Mouse (Mus musculus) forebrain, embryonic 16.5 days (tissue): ENCODE data around the gene Zfp28. TPM values are rescaled to one million over a fixed set of nuclear protein-coding genes. Genes with fewer than 3 reads are reported as not detected.

ENCODE experiments used
- ATAC-seq: fragments of 200-750 bp; cut with Nextera tagmentation; 2 replicates; pipeline ENCODE4 v1.8.0; 2017; ENCODE audit warnings: mild to moderate bottlenecking, moderate library complexity
- H3K27ac ChIP-seq: fragments of 300-500 bp; sonication (generic); 2 replicates; pipeline ENCODE4 v1.5.1; 2014; ENCODE audit warnings: low read length, control low read depth
- H3K27me3 ChIP-seq: fragments of 300-500 bp; sonication (generic); replicated peaks from 2 replicates; pipeline ENCODE4 v1.6.1; 2014; ENCODE audit warnings: low read length; ENCODE audit not compliant: control insufficient read depth, insufficient read depth
- H3K36me3 ChIP-seq: fragments of 300-500 bp; sonication (generic); 2 replicates; pipeline ENCODE4 v1.6.1; 2014; ENCODE audit not compliant: control insufficient read depth, insufficient read depth
- H3K4me1 ChIP-seq: fragments of 300-500 bp; sonication (generic); replicated peaks from 2 replicates; pipeline ENCODE4 v1.6.1; 2014; ENCODE audit warnings: low read length; ENCODE audit not compliant: control insufficient read depth, insufficient read depth
- H3K4me2 ChIP-seq: fragments of 300-500 bp; sonication (generic); 2 replicates; pipeline ENCODE4 v1.6.1; 2014; ENCODE audit warnings: mild to moderate bottlenecking, low read length, control low read depth
- H3K4me3 ChIP-seq: fragments of 300-500 bp; sonication (generic); replicated peaks from 2 replicates; pipeline ENCODE4 v1.5.1; 2014; ENCODE audit warnings: mild to moderate bottlenecking, low read length, control low read depth
- H3K9ac ChIP-seq: fragments of 300-500 bp; sonication (generic); replicated peaks from 2 replicates; pipeline ENCODE4 v1.6.1; 2014; ENCODE audit warnings: low read depth, low read length, control low read depth
- H3K9me3 ChIP-seq: fragments of 300-500 bp; sonication (generic); 2 replicates; pipeline ENCODE4 v1.6.1; 2016; ENCODE audit warnings: low read length; ENCODE audit not compliant: control insufficient read depth
- WGBS: fragments of 180-500 bp; shearing (Covaris S2); extraction: QIAGEN DNeasy Blood & Tissue Kit; methylation state at CpG from one replicate; pipeline ENCODE4 v1.1.7; 2014; 5-methylcytosine and 5-hydroxymethylcytosine counted together
- polyA plus RNA-seq: library from polyadenylated mRNA; unstranded; fragments of >200 nt; fragmentation: Nextera tagmentation; extraction: Ambion mirVana; gene quantifications from 2 replicates; pipeline ENCODE4 v1.2.1, GENCODE M21; 2015

Zfp28 gene
- polyA plus RNA-seq, 1 experiment from 2014 or later: 21.3 TPM

DNA sequence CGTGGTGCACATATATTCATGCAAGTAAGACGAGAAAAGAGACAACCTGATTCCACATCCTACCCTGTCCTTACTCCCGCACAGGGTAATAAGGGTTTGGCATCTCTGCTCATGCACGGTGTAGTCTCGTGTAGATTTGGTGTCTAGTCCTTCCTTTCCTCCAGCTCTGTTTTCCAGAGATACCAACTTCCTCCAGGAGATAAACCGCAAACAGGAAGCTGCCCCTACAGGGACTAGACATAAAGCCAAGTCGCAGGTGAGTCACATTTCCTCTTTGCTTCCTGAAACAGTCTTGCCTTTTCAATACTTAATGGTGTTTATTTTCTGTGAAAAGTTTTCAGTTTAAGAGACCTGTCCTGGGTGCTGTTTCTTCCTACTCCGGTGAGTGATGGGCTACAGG, 916 bp downstream of the Zfp28 start:
- Histone ChIP-seq H3K27me3 (no peaks in the 10 kb centered on the region), H3K9ac (peak overlapping the region; percentile 74; the same call in 1 of the 2 replicates), H3K27ac (no peak overlapping the region), H3K36me3 (peaks cover 3% of the 10 kb centered on the region; the same call in 1 of the 2 replicates), H3K4me2 (peak overlapping the region; percentile 73), H3K4me3 (peak overlapping the region; percentile 66), H3K4me1 (peaks cover 16% of the 10 kb centered on the region), H3K9me3 (no peaks in the 10 kb centered on the region)
- no peak for ATAC-seq
- WGBS: 75% methylated on average over 8 of the region's 8 CpGs

DNA sequence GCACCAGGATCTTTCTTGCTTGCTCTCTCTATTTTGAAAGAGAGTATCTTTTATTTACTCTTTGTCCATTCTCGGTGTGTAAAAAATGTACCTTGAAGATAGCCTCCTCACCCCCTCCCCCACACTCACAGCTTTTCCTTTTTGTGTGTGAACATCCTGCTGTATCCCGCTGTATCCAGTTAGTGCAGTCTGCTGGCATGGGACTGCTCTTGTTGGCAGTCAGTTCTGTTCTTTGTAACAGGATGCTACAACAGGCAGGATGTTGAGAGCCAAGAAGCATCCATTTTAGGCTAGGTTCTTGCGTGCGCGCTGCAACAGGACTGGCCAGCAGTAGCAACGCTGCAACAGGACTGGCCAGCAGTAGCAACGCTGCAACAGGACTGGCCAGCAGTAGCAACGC, 3.9 kb downstream of the Zfp28 start:
- H3K4me1 ChIP-seq: peaks cover 16% of the 10 kb centered on the region
- H3K4me3 ChIP-seq: no peak overlapping the region
- no peaks in the 10 kb centered on the region for H3K27me3 ChIP-seq
- 90% methylated on average over 8 of the region's 8 CpGs for WGBS
- no peak for ATAC-seq
- no peak overlapping the region for H3K4me2 ChIP-seq
- H3K27ac ChIP-seq: no peak overlapping the region
- H3K9ac ChIP-seq: no peak overlapping the region
- peaks cover 12% of the 10 kb centered on the region for H3K36me3 ChIP-seq
- H3K9me3 ChIP-seq: no peaks in the 10 kb centered on the region

DNA sequence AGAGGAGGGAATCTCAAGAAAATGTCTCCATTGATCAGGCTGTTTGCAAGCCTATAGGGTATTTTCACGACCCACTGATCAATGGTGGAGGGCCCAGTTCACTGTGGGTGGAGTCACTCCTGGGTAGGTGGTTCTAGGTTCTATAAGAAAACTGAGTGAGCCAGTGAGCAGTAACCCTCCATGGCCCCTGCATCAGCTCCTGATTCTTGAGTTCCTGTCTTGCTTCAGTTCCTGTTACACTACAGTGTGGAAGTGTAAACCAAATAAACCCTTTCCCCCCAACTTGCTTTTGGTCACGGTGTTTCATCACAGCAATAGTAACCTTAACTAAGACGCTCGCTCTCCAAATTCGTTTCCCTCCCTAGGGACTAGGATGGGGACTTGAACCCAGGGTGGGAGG, 5.9 kb downstream of the Zfp28 start:
- 86% methylated on average over 5 of the region's 5 CpGs for WGBS
- no peak overlapping the region for H3K27ac ChIP-seq
- no peak overlapping the region for H3K4me2 ChIP-seq
- H3K9ac ChIP-seq: no peak overlapping the region
- no peaks in the 10 kb centered on the region for H3K9me3 ChIP-seq
- H3K4me3 ChIP-seq: no peak overlapping the region
- no peaks in the 10 kb centered on the region for H3K27me3 ChIP-seq
- no peak for ATAC-seq
- H3K4me1 ChIP-seq: peaks cover 4% of the 10 kb centered on the region
- H3K36me3 ChIP-seq: peaks cover 26% of the 10 kb centered on the region

DNA sequence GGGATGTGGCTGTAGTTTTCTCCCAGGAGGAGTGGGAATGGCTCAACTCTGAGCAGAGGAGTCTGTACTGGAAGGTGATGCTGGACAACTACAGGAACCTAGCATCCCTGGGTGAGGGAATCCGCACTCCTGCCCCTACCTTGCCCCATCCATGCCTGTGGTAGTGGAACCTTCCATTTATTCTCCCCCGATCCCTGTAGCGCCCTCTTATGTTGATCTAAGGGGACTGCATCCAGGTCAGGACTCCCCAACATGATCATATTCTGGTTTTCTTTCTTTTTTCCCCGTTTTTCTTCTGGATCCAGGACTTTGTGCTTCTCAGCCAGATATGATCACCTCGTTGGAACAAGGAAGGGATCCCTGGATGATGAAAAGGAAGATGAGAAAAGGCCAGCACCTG, 6.4 kb downstream of the Zfp28 start:
- Histone ChIP-seq H3K9me3 (no peaks in the 10 kb centered on the region), H3K9ac (no peak overlapping the region), H3K36me3 (peaks cover 27% of the 10 kb centered on the region), H3K4me1 (no peaks in the 10 kb centered on the region), H3K27me3 (no peaks in the 10 kb centered on the region), H3K4me2 (no peak overlapping the region), H3K4me3 (no peak overlapping the region), H3K27ac (no peak overlapping the region)
- 77% methylated on average over 5 of the region's 5 CpGs for WGBS
- no peak for ATAC-seq

DNA sequence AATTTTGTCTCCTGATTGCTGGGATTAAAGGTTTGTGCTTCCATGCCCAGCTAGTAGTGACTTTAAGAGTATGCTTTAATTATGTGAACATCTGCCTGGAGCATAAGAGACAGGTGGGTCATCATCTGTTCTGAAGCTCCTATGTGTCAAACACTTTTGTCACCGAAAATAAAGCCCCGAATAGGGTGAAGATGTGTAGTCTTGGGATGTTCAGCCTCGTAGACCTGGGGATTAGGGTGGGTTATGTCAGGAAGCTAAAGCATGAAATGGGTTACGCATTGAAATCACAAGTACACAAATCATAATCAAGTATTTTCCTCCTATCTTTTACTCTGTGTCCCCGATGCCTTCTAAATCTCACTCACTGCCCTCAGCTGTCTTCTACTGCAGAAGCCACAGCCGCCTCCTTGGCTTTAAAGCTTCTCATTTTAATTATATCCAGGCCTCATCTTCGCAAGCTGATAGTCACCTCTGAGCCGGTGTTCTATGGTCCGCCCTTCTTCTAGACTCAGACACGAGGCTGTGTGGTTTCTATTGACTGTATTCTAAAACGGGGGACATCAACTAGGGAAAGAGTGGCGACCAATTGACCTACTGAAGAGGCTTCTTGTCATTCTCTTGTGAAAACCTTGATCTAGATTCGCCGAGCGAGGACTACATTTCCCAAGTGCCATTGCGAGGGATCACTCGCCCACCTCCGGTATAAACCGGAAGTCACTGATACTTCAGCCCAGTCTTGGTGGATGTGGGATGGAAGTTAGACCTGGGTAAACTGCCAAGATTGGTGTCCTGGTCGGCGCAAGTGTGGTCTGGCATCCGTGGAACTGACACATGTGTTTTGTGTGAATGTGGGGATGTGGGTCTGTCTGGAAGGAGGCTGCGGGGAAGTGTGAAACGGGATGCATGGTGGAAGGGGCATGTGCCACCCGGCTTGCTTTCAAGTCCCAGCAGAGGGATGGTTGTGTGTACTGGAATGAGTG, 15.2 kb downstream of the Zfp28 start, which contains the start of gene Smim17:
Gene Smim17, plus strand, starts transcription at position 720 of the 980 bp plus-strand sequence.
- Histone ChIP-seq H3K27me3 (no peaks in the 10 kb centered on the region), H3K27ac (peak within 1 kb of the TSS; percentile 5; the same call in 1 of the 2 replicates), H3K4me1 (peaks cover 5% of the 10 kb centered on the region), H3K4me3 (peak within 1 kb of the TSS; percentile 57), H3K9ac (peak within 1 kb of the TSS; percentile 58), H3K4me2 (peak within 1 kb of the TSS; percentile 75), H3K9me3 (no peaks in the 10 kb centered on the region), H3K36me3 (peaks cover 14% of the 10 kb centered on the region)
- WGBS: 27% methylated on average over 25 of the region's 25 CpGs
- peak; percentile 90 for ATAC-seq

DNA sequence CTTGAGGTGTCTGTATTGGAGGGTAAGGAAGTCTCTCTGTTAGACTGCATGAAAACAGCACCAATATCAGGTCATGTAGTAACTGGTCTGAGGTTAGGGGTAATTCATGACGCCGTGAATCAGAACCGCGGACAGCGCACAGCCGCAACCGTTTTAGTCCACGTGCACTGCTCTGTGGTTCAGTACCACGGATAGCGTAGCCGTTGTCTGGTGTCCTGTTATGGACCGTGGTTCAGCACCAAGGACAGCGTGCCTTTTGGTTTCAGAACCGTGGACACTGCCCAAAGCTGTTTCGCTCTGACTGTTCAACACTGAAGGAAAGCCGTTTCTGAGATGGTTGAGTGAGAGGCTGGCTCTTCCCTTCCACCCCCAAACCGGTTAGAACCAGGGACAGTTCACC, 26.9 kb downstream of the Zfp28 start, which contains the start of gene Gm20715:
Gene Gm20715, plus strand, starts transcription at position 235 of the 400 bp plus-strand sequence.
- Histone ChIP-seq H3K27me3 (no peaks in the 10 kb centered on the region), H3K36me3 (no peaks in the 10 kb centered on the region), H3K9ac (no peak within 1 kb of the TSS), H3K4me2 (no peak within 1 kb of the TSS), H3K9me3 (no peaks in the 10 kb centered on the region), H3K27ac (no peak within 1 kb of the TSS), H3K4me1 (no peaks in the 10 kb centered on the region; the same call in 1 of the 2 replicates), H3K4me3 (no peak within 1 kb of the TSS)
- WGBS: 2% methylated on average over 17 of the region's 17 CpGs
- ATAC-seq: peak; percentile 51

DNA sequence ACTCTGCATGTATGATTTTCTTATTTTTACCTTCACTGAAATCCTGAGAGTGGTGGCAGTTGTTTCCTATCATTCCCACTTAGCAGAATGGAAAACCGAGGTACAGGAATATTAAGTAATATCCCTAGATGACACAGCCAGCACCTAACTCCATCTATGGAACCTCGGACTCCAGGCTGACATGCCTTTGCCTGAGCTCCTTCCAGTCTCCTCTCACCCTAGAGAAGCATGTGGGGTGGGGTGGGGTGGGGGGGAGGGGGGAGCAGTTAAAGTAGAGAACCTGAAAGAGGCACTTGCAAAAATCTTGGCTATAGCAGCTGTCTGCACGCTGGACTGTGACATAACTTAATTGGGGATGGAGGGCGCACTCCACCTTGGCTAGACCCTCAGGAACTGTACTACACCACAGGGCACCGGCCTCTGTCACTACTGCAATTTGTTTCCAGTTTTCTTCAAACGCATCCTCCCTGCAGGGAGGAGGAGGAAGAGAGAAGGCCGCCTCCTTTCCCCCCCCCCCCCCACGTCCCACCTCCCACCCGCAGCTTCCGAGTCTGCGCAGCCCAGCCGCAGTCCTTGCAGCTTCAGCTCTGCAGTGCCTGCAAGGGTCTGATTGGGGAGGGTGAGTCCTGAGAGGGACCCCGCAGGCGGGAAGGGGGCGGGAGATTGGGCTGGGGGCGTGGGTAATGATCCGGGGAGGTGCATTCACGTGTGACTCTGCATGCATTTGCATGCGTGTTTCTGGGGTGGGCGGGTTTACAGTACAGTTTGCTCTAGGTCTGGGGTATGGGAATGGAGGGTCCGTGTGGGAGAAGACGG, 31.7 kb downstream of the Zfp28 start:
- H3K36me3 ChIP-seq: no peaks in the 10 kb centered on the region
- peak overlapping the region; percentile 48 for H3K9ac ChIP-seq
- no peaks in the 10 kb centered on the region for H3K9me3 ChIP-seq
- no peaks in the 10 kb centered on the region; the same call in 1 of the 2 replicates for H3K4me1 ChIP-seq
- H3K27ac ChIP-seq: no peak overlapping the region
- no peaks in the 10 kb centered on the region for H3K27me3 ChIP-seq
- H3K4me2 ChIP-seq: peak overlapping the region; percentile 56
- WGBS: 9% methylated on average over 17 of the region's 22 CpGs
- ATAC-seq: peak; percentile 90
- peak overlapping the region; percentile 45 for H3K4me3 ChIP-seq

DNA sequence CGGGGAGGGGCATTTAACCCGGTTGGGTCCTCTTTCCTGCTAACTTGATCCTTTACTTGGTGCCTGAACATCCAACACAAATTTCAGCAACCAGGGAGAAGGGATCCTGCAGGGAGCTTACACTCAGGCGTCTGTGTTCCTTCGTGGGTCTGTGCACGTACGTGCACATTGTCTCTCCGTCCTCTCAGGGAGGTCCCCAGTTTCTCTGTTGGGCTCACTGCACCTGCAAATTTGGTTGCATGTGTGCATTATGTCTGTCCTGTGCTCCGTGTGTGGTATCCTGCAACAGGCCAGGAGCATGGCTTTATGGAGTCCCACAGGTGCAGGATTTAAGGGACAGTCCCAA, 32.3 kb downstream of the Zfp28 start:
- no peaks in the 10 kb centered on the region for H3K9me3 ChIP-seq
- no peaks in the 10 kb centered on the region for H3K27me3 ChIP-seq
- H3K4me1 ChIP-seq: no peaks in the 10 kb centered on the region; the same call in 1 of the 2 replicates
- H3K4me2 ChIP-seq: peak overlapping the region; percentile 56
- H3K27ac ChIP-seq: no peak overlapping the region
- H3K9ac ChIP-seq: peak overlapping the region; percentile 48
- H3K4me3 ChIP-seq: peak overlapping the region; percentile 45
- no peaks in the 10 kb centered on the region for H3K36me3 ChIP-seq
- WGBS: 12% methylated on average over 8 of the region's 8 CpGs
- ATAC-seq: peak; percentile 62

DNA sequence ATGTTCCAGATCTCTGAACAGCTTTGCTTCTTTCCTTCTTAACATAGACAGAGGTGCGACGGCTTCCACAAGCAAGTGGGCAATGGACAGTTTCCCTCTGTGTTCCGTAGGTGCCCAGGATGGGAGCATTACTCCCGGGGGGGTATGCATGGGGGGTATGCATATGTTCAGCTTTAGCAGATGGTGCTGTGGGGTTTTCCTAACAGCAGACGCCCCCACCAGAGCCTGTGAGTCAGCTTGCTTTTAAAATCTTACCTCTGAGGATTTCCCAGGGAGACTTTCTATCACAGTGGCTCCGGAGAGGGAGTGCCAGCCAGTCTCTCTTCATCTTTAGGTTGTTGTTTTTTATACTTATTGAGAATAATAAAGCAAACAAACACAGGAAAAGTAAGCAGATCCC, 36.8 kb downstream of the Zfp28 start:
- Histone ChIP-seq H3K36me3 (no peaks in the 10 kb centered on the region), H3K9me3 (no peaks in the 10 kb centered on the region), H3K27ac (no peak overlapping the region), H3K9ac (no peak overlapping the region), H3K27me3 (no peaks in the 10 kb centered on the region), H3K4me3 (no peak overlapping the region), H3K4me2 (no peak overlapping the region), H3K4me1 (no peaks in the 10 kb centered on the region; the same call in 1 of the 2 replicates)
- 79% methylated on average over 6 of the region's 6 CpGs for WGBS
- no peak for ATAC-seq
